Mouse (Mus musculus): ENCODE results near the gene Grm1. TPM values are rescaled to one million over a fixed set of nuclear protein-coding genes. Genes with fewer than 3 reads are reported as not detected.
"Not testable (repeated sequence)": the region's sequence is repeated elsewhere in the genome, so short reads cannot be mapped to it uniquely, and the experiment has no call there.

The Grm1 gene
- polyA plus RNA-seq, 1 experiment from 2014 or later: 0.07 TPM

DNA sequence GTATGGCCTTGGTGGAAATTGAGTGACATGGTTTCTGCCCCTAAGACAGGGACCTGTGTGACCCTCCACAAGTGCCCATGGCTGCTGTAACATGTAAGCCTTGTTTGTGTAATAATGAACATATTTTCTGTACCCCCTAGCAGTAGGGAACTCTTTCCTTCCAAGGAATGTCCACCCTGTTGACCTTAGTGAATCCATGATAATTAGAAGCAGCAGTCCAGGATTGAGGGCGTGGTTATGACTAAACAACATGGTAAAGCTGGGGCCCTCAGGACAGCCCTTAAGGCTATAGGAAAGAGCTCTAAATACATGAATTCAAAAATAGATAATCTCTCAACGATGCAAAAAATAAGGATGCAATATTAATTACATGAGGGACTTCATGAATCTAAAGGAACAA is 17.0 kb downstream of the Grm1 start:
- H3K27ac ChIP-seq (replicated peaks; ENCODE audit: low read depth, low read length): no peak overlapping the region
- no peak for ATAC-seq (replicated peaks; ENCODE audit: insufficient number of reproducible peaks, low FRiP score, low TSS enrichment, low read depth)
- no peak overlapping the region for H3K9ac ChIP-seq (replicated peaks; ENCODE audit: low read length)
- DNase-seq (ENCODE audit: low spot score): peak; percentile 63
- WGBS: 35% methylated on average over 2 of the region's 2 CpGs
- no peaks in the 10 kb centered on the region for H3K36me3 ChIP-seq (replicated peaks; ENCODE audit: control insufficient read depth, insufficient read depth, low read depth, low read length)
- H3K4me1 ChIP-seq (ENCODE audit: control insufficient read depth, insufficient read depth, low read length): no peaks in the 10 kb centered on the region
- H3K4me3 ChIP-seq (ENCODE audit: low read depth, low read length): no peak overlapping the region
- no peaks in the 10 kb centered on the region for H3K9me3 ChIP-seq (replicated peaks; ENCODE audit: control insufficient read depth, low read length)
- no peaks in the 10 kb centered on the region for H3K27me3 ChIP-seq (ENCODE audit: control insufficient read depth, insufficient read depth, low read length)
- H3K4me2 ChIP-seq (ENCODE audit: low read depth, low read length): no peak overlapping the region

DNA sequence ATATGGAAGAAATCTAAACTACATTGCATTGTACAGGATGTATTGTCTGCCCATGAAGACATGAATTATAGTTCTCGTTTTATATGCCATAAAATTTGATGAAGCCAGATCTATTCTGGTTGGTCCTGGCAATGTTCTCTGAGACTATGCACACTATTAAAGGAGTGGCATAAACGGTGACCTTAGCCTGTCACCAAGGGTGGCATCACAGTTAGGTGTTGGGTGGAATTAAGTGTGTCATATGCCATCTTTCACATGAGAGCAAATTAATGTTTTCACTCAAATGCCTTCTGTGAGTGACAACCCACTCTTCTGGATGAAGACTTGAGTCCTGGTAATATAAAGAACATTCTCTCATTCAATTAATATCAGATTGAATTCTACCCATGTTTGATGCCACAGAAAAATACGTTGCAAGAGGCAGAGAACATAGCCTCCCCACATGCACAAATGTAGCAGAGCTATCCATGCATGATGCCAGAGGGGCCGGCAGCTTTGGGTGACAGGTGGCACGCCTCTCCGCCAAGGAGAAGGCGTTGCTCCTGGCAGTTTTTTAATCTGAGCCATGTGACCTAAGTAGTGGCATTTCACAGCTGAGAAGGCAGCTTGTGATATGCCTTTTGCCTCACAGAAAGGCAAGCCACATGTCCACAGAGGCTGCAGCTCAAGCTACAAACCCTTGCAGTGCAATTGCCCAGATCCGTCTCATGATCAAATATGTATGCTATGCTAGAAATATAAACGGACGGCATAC is 20.7 kb downstream of the Grm1 start:
- H3K9ac ChIP-seq (replicated peaks; ENCODE audit: low read length): no peak overlapping the region
- DNase-seq (ENCODE audit: low spot score): peak; percentile 25
- H3K27ac ChIP-seq (replicated peaks; ENCODE audit: low read depth, low read length): no peak overlapping the region
- no peak overlapping the region for H3K4me3 ChIP-seq (ENCODE audit: low read depth, low read length)
- H3K4me1 ChIP-seq (ENCODE audit: control insufficient read depth, insufficient read depth, low read length): no peaks in the 10 kb centered on the region
- no peak for ATAC-seq (replicated peaks; ENCODE audit: insufficient number of reproducible peaks, low FRiP score, low TSS enrichment, low read depth)
- WGBS: 65% methylated on average over 10 of the region's 10 CpGs
- H3K36me3 ChIP-seq (replicated peaks; ENCODE audit: control insufficient read depth, insufficient read depth, low read depth, low read length): no peaks in the 10 kb centered on the region
- no peaks in the 10 kb centered on the region for H3K27me3 ChIP-seq (ENCODE audit: control insufficient read depth, insufficient read depth, low read length)
- no peaks in the 10 kb centered on the region for H3K9me3 ChIP-seq (replicated peaks; ENCODE audit: control insufficient read depth, low read length)
- H3K4me2 ChIP-seq (ENCODE audit: low read depth, low read length): no peak overlapping the region

DNA sequence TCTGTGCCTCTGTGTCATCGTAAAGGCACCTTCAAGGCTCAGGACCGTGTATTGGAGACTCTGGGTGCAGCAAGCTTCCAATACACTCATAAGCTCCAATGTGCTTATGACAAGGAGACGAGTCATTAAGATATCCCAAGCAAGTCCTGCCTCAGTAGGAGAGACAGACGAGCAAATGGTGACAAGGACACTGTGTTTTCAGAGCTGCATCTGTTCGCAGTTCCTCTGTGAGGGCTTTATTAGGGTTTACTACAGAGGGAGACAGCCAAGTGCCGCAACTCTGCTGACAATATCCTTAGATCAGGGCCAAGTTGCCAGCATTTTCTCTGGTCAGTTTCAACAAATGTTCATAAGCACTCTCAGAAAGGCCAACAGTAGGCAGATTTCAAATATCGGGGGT is 32.8 kb downstream of the Grm1 start:
- no peak overlapping the region for H3K9ac ChIP-seq (replicated peaks; ENCODE audit: low read length)
- H3K4me1 ChIP-seq (ENCODE audit: control insufficient read depth, insufficient read depth, low read length): no peaks in the 10 kb centered on the region
- no peak overlapping the region for H3K4me2 ChIP-seq (ENCODE audit: low read depth, low read length)
- H3K4me3 ChIP-seq (ENCODE audit: low read depth, low read length): no peak overlapping the region
- H3K9me3 ChIP-seq (replicated peaks; ENCODE audit: control insufficient read depth, low read length): no peaks in the 10 kb centered on the region
- H3K27ac ChIP-seq (replicated peaks; ENCODE audit: low read depth, low read length): no peak overlapping the region
- no peaks in the 10 kb centered on the region for H3K27me3 ChIP-seq (ENCODE audit: control insufficient read depth, insufficient read depth, low read length)
- DNase-seq (ENCODE audit: low spot score): no peak
- no peak for ATAC-seq (replicated peaks; ENCODE audit: insufficient number of reproducible peaks, low FRiP score, low TSS enrichment, low read depth)
- H3K36me3 ChIP-seq (replicated peaks; ENCODE audit: control insufficient read depth, insufficient read depth, low read depth, low read length): no peaks in the 10 kb centered on the region
- 85% methylated on average over 7 of the region's 7 CpGs for WGBS

DNA sequence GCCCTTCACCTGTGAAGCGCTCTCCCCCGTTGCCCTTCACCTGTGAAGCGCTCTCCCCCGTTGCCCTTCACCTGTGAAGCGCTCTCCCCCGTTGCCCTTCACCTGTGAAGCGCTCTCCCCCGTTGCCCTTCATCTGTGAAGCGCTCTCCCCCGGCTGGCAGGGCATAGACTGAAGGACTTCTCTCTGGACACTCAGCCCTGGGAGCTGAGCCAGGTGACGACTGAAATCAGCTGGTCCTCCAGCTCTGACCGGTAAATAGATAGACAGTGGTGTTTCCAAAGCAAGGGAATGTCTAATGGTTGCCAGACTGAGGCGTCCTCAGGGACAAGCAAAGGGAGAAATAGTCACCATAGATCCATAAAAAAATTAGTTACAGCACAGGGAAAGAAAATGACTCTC is 36.7 kb downstream of the Grm1 start:
- H3K27ac ChIP-seq (replicated peaks; ENCODE audit: low read depth, low read length): not testable (repeated sequence)

DNA sequence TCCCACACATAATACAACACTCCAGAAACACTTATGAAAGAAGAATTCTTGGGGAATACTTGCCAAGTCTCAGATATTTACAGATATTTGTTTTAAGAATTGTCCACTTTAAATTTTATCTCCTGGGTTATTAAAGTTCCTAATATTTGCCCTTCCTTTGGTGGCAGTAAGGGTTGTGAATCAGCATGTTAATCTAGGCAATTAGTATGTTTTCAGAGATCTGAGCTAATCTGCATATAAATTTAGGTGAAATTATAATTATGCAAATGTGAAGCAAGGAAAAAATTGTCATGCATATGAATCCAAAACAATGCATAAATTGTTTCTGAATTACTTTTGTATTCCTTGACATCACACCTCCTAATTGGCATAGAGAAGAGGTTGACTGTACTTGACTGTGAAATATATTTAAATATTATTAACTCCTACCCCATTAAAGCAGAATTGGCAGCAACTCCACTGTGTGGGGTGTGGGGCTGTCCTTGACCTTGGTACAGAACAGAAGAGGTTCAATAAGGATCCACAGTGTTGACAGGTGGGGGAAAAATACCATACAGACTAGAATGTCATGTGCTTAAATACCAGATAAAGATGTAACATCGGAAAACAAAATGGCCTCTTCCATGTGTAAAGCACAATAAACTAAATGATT is 37.6 kb downstream of the Grm1 start:
- Histone ChIP-seq H3K9me3 (replicated peaks; ENCODE audit: control insufficient read depth, low read length) (no peaks in the 10 kb centered on the region), H3K4me1 (ENCODE audit: control insufficient read depth, insufficient read depth, low read length) (no peaks in the 10 kb centered on the region), H3K9ac (replicated peaks; ENCODE audit: low read length) (no peak overlapping the region), H3K4me3 (ENCODE audit: low read depth, low read length) (no peak overlapping the region), H3K27me3 (ENCODE audit: control insufficient read depth, insufficient read depth, low read length) (no peaks in the 10 kb centered on the region), H3K4me2 (ENCODE audit: low read depth, low read length) (no peak overlapping the region), H3K36me3 (replicated peaks; ENCODE audit: control insufficient read depth, insufficient read depth, low read depth, low read length) (no peaks in the 10 kb centered on the region), H3K27ac (replicated peaks; ENCODE audit: low read depth, low read length) (no peak overlapping the region)
- ATAC-seq (replicated peaks; ENCODE audit: insufficient number of reproducible peaks, low FRiP score, low TSS enrichment, low read depth) (no peak), DNase-seq (ENCODE audit: low spot score) (no peak)
- 87% methylated on average over 1 of the region's 1 CpGs for WGBS

More for the DNA sequence above, 36.7 kb downstream of the Grm1 start:
- not testable (repeated sequence) for H3K4me1 ChIP-seq (ENCODE audit: control insufficient read depth, insufficient read depth, low read length); ATAC-seq (replicated peaks; ENCODE audit: insufficient number of reproducible peaks, low FRiP score, low TSS enrichment, low read depth); H3K9me3 ChIP-seq (replicated peaks; ENCODE audit: control insufficient read depth, low read length); H3K4me2 ChIP-seq (ENCODE audit: low read depth, low read length); DNase-seq (ENCODE audit: low spot score); H3K9ac ChIP-seq (replicated peaks; ENCODE audit: low read length); H3K27me3 ChIP-seq (ENCODE audit: control insufficient read depth, insufficient read depth, low read length); H3K4me3 ChIP-seq (ENCODE audit: low read depth, low read length); H3K36me3 ChIP-seq (replicated peaks; ENCODE audit: control insufficient read depth, insufficient read depth, low read depth, low read length)
- 70% methylated on average over 10 of the region's 13 CpGs for WGBS

DNA sequence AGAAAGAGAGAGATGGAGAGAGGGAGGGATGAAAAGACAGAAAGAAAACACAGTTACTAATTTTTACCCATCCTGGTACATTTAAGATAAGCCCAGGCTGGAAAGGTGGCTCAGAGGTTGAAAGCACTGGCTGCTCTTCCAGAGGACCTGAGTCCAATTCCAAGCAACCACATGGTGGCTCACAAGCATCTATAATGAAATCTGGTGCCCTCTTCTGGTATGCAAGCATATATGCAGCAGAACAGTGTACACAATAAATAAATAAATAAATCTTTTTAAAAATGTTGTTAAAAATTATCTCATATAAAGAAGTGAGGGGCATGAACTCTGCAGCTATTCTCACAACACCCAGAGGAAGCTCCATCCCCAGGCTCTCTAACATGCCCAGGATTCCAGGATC is 42.8 kb downstream of the Grm1 start:
- H3K4me3 ChIP-seq (ENCODE audit: low read depth, low read length): no peak overlapping the region
- H3K27ac ChIP-seq (replicated peaks; ENCODE audit: low read depth, low read length): no peak overlapping the region
- H3K9me3 ChIP-seq (replicated peaks; ENCODE audit: control insufficient read depth, low read length): no peaks in the 10 kb centered on the region
- no peak for ATAC-seq (replicated peaks; ENCODE audit: insufficient number of reproducible peaks, low FRiP score, low TSS enrichment, low read depth)
- H3K9ac ChIP-seq (replicated peaks; ENCODE audit: low read length): no peak overlapping the region
- no peaks in the 10 kb centered on the region for H3K36me3 ChIP-seq (replicated peaks; ENCODE audit: control insufficient read depth, insufficient read depth, low read depth, low read length)
- no peak overlapping the region for H3K4me2 ChIP-seq (ENCODE audit: low read depth, low read length)
- no peak for DNase-seq (ENCODE audit: low spot score)
- no peaks in the 10 kb centered on the region for H3K27me3 ChIP-seq (ENCODE audit: control insufficient read depth, insufficient read depth, low read length)
- H3K4me1 ChIP-seq (ENCODE audit: control insufficient read depth, insufficient read depth, low read length): no peaks in the 10 kb centered on the region

DNA sequence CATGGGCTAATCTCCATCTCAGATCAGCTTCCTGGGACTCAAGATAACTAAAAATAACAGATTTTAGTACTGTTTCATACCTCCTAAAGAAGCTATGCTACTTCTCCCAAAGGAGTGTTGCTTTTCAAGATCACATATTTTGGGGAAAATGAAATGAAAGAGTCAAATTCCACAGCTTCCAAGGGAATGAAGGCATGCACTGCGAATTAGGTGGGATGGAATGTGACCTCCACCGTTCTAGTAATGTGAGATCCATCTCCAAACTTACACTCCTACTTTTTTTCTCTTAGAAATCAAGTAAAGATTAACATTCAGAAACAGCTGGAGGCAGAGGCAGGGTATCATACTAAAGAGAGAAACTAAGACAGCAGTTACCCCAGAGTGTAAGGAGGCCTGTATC is 49.9 kb downstream of the Grm1 start:
- whole genome bisulfite sequencing: 61% methylated on average over 2 of the region's 2 CpGs
- H3K4me2 ChIP-seq (ENCODE audit: low read depth, low read length): no peak overlapping the region
- no peak overlapping the region for H3K27ac ChIP-seq (replicated peaks; ENCODE audit: low read depth, low read length)
- no peaks in the 10 kb centered on the region for H3K36me3 ChIP-seq (replicated peaks; ENCODE audit: control insufficient read depth, insufficient read depth, low read depth, low read length)
- H3K9ac ChIP-seq (replicated peaks; ENCODE audit: low read length): no peak overlapping the region
- DNase-seq (ENCODE audit: low spot score) (peak; percentile 10), ATAC-seq (replicated peaks; ENCODE audit: insufficient number of reproducible peaks, low FRiP score, low TSS enrichment, low read depth) (no peak)
- no peaks in the 10 kb centered on the region for H3K4me1 ChIP-seq (ENCODE audit: control insufficient read depth, insufficient read depth, low read length)
- H3K9me3 ChIP-seq (replicated peaks; ENCODE audit: control insufficient read depth, low read length): no peaks in the 10 kb centered on the region
- no peaks in the 10 kb centered on the region for H3K27me3 ChIP-seq (ENCODE audit: control insufficient read depth, insufficient read depth, low read length)
- no peak overlapping the region for H3K4me3 ChIP-seq (ENCODE audit: low read depth, low read length)

DNA sequence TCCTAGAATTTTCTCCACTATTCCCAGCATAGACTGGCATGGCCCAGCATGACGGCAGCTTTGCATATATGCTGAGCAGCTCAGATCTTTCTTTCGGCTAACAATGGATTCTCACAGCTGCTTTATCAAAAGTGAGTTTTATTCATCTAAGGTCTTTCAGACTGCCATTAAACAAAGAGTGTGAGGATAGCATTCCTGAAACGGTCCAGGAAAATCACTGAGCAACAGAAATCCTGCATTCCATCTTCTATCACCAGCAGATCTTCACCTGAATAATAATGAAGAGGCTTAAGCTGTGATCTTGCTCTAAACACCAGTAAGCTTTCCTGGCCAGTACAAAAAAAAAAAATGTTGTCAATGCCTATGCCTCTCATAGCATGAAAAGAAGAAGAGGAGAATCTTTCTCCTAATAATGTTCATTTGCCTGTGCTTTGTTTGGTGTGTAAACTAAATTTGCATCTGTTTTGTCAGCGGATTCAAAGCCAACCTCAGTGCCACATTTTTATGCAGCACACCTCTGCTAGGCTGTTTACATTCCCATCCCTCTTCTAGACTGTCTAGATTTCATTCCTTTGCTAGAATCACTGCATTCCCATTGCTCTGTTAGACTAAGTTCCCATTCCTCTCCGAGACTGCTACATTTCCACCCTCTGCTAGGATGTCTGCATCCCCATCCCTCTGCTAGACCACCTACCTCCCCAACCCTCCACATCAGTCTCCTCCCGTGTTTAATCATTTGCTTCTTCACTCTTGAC is 56.2 kb downstream of the Grm1 start:
- no peak for DNase-seq (ENCODE audit: low spot score)

More for the DNA sequence above, 56.2 kb downstream of the Grm1 start:
- Histone ChIP-seq H3K9ac (replicated peaks; ENCODE audit: low read length) (no peak overlapping the region), H3K9me3 (replicated peaks; ENCODE audit: control insufficient read depth, low read length) (no peaks in the 10 kb centered on the region), H3K4me3 (ENCODE audit: low read depth, low read length) (no peak overlapping the region), H3K27ac (replicated peaks; ENCODE audit: low read depth, low read length) (no peak overlapping the region), H3K27me3 (ENCODE audit: control insufficient read depth, insufficient read depth, low read length) (no peaks in the 10 kb centered on the region), H3K4me1 (ENCODE audit: control insufficient read depth, insufficient read depth, low read length) (no peaks in the 10 kb centered on the region), H3K36me3 (replicated peaks; ENCODE audit: control insufficient read depth, insufficient read depth, low read depth, low read length) (no peaks in the 10 kb centered on the region), H3K4me2 (ENCODE audit: low read depth, low read length) (no peak overlapping the region)
- 53% methylated on average over 6 of the region's 6 CpGs for WGBS
- no peak for ATAC-seq (replicated peaks; ENCODE audit: insufficient number of reproducible peaks, low FRiP score, low TSS enrichment, low read depth)
